In genomic region chr15:78848467-78848866, GRCm38 (mm10) we compare ENCODE assay signal across 8 mouse cellular contexts. TPM values are rescaled to one million over a fixed set of nuclear protein-coding genes. Genes with fewer than 3 reads are reported as not detected.
DNase-seq lines count a peak whose midpoint lies in the region; ATAC-seq and TF ChIP-seq lines count a peak whose summit lies in the region.

No protein-coding gene starts in this region.

- H3K9ac ChIP-seq in midbrain, embryonic 13.5 days (replicated peaks): no peak overlapping the region

- 25% methylated on average over 5 of the region's 5 CpGs for WGBS in midbrain, embryonic 10.5 days
- 32% methylated on average over 5 of the region's 5 CpGs for WGBS in midbrain, embryonic 13.5 days

- peak; percentile 87 for TF ChIP-seq CTCF in bone marrow macrophage, adult 2 months (IDR thresholded peaks at IDR 0.05; ENCODE audit: low read depth, low read length)

- peaks cover 54% of the 10 kb centered on the region for H3K27me3 ChIP-seq in midbrain, embryonic 10.5 days (ENCODE audit: low read depth, poor library complexity, severe bottlenecking)
- H3K27me3 ChIP-seq in midbrain, embryonic 13.5 days: peaks cover 32% of the 10 kb centered on the region

- peak; percentile 77 for DNase-seq in midbrain, embryonic 10.5 days (ENCODE audit: low spot score)
- peak; percentile 78 to 79 for DNase-seq in frontal cortex, postnatal 25 days (ENCODE audit: low spot score in 2 of 2)
- peak; percentile 91 to 96 for DNase-seq in kidney, postnatal 25 days
- DNase-seq in lung, adult 18-20 months: peak; percentile 90 to 92
- peak; percentile 55 for DNase-seq in retina, postnatal 7 days (ENCODE audit: low read depth, low spot score)
- peak; percentile 76 to 83 for DNase-seq in thymus, postnatal 36 days

- no peak for TF ChIP-seq POLR2A in bone marrow macrophage, adult 2 months (IDR thresholded peaks at IDR 0.05; ENCODE audit: borderline replicate concordance, low read depth, low read length)

- no peaks in the 10 kb centered on the region for H3K9me3 ChIP-seq in midbrain, embryonic 10.5 days (replicated peaks)
- no peaks in the 10 kb centered on the region for H3K9me3 ChIP-seq in midbrain, embryonic 13.5 days

- no peak overlapping the region for H3K27ac ChIP-seq in midbrain, embryonic 10.5 days (replicated peaks)
- H3K27ac ChIP-seq in midbrain, embryonic 13.5 days: no peak overlapping the region
- H3K27ac ChIP-seq in bone marrow macrophage, adult 2 months (ENCODE audit: insufficient read depth, low read depth, low read length): no peak overlapping the region

- H3K4me1 ChIP-seq in midbrain, embryonic 10.5 days: peaks cover 49% of the 10 kb centered on the region
- H3K4me1 ChIP-seq in midbrain, embryonic 13.5 days (replicated peaks): peaks cover 18% of the 10 kb centered on the region; the same call in 1 of the 2 replicates
- H3K4me1 ChIP-seq in bone marrow macrophage, adult 2 months (ENCODE audit: control insufficient read depth, insufficient read depth, low read length): no peaks in the 10 kb centered on the region

- H3K4me3 ChIP-seq in midbrain, embryonic 10.5 days: no peak overlapping the region
- no peak overlapping the region for H3K4me3 ChIP-seq in midbrain, embryonic 13.5 days (replicated peaks)
- H3K4me3 ChIP-seq in bone marrow macrophage, adult 2 months (ENCODE audit: insufficient read depth, low read length): no peak overlapping the region

- ATAC-seq in midbrain, embryonic 13.5 days: no peak

- H3K36me3 ChIP-seq in midbrain, embryonic 10.5 days: no peaks in the 10 kb centered on the region
- no peaks in the 10 kb centered on the region for H3K36me3 ChIP-seq in midbrain, embryonic 13.5 days

- H3K4me2 ChIP-seq in midbrain, embryonic 13.5 days (replicated peaks): no peak overlapping the region

RNA-seq across cellular contexts. Expression of gene Cdc42ep1, which starts 6.0 kb away (rescaled TPM):
- 12.9 and 14.3 TPM in 2 replicates for polyA plus RNA-seq in midbrain, embryonic 10.5 days (2016; fragmentation: Nextera tagmentation; extraction: Ambion mirVana)
- 7.0 and 8.5 TPM in 2 replicates for polyA plus RNA-seq in midbrain, embryonic 13.5 days (2015; fragmentation: Nextera tagmentation; extraction: Ambion mirVana)
- polyA plus RNA-seq in bone marrow macrophage, adult 2 months (2012; ENCODE audit: insufficient read depth, insufficient read length, missing spikeins): 0.31 and 0.36 TPM in 2 replicates

RNA-seq across cellular contexts. Expression of gene Lgals2, which starts 6.9 kb away (rescaled TPM):
- polyA plus RNA-seq in midbrain, embryonic 10.5 days (2016; fragmentation: Nextera tagmentation; extraction: Ambion mirVana): not detected in 2 replicates
- 1.1 TPM in 1 of 2 replicates, not detected in the other for polyA plus RNA-seq in midbrain, embryonic 13.5 days (2015; fragmentation: Nextera tagmentation; extraction: Ambion mirVana)
- not detected in 2 replicates for polyA plus RNA-seq in bone marrow macrophage, adult 2 months (2012; ENCODE audit: insufficient read depth, insufficient read length, missing spikeins)

RNA-seq across cellular contexts. Expression of gene Gga1, which starts 28.5 kb away (rescaled TPM):
- 47.1 and 52.8 TPM in 2 replicates for polyA plus RNA-seq in midbrain, embryonic 10.5 days (2016; fragmentation: Nextera tagmentation; extraction: Ambion mirVana)
- polyA plus RNA-seq in midbrain, embryonic 13.5 days (2015; fragmentation: Nextera tagmentation; extraction: Ambion mirVana): 47.8 and 49.2 TPM in 2 replicates
- polyA plus RNA-seq in bone marrow macrophage, adult 2 months (2012; ENCODE audit: insufficient read depth, insufficient read length, missing spikeins): 68.7 and 76.5 TPM in 2 replicates

RNA-seq across cellular contexts. Expression of gene Card10, which starts 45.6 kb away (rescaled TPM):
- 2.6 TPM in 2 replicates for polyA plus RNA-seq in midbrain, embryonic 10.5 days (2016; fragmentation: Nextera tagmentation; extraction: Ambion mirVana)
- polyA plus RNA-seq in midbrain, embryonic 13.5 days (2015; fragmentation: Nextera tagmentation; extraction: Ambion mirVana): 1.0 and 1.2 TPM in 2 replicates
- 0.23 TPM in 1 of 2 replicates, not detected in the other for polyA plus RNA-seq in bone marrow macrophage, adult 2 months (2012; ENCODE audit: insufficient read depth, insufficient read length, missing spikeins)

RNA-seq across cellular contexts. Expression of gene Gm49510, which starts 51.0 kb away (rescaled TPM):
- polyA plus RNA-seq in midbrain, embryonic 10.5 days (2016; fragmentation: Nextera tagmentation; extraction: Ambion mirVana): 0.12 TPM in 1 of 2 replicates, not detected in the other
- 0.12 TPM in 1 of 2 replicates, not detected in the other for polyA plus RNA-seq in midbrain, embryonic 13.5 days (2015; fragmentation: Nextera tagmentation; extraction: Ambion mirVana)
- polyA plus RNA-seq in bone marrow macrophage, adult 2 months (2012; ENCODE audit: insufficient read depth, insufficient read length, missing spikeins): not detected in 2 replicates
